Mouse (Mus musculus): ENCODE results near the gene Vmn1r38. TPM values are rescaled to one million over a fixed set of nuclear protein-coding genes. Genes with fewer than 3 reads are reported as not detected.
"Not testable (repeated sequence)": the region's sequence is repeated elsewhere in the genome, so short reads cannot be mapped to it uniquely, and the experiment has no call there.

The Vmn1r38 gene
- polyA plus RNA-seq (2012; rRNA removed) = not detected in 2 replicates

DNA sequence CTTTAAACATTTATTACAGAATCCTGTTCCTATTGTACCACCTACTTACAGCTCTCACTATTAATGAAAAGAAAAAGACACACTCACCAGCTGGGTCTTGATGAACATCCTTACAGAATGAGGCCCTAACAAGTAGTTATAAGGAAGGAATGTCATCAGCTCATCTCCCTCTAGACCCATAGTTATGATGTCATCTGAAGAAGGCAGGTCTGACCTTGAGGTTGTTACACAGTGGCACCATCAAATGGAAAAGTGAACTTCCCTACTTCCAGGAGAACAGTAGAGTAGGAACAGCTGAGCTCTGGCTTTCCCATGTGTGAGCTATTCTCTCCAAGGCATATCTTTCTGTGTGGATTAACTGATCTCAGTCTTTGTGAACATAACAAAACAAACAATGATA, at the start of gene Vmn1r38:
Vmn1r38 (minus strand) TSS at position 101 of the 400 bp plus-strand sequence.
- not testable (repeated sequence) for H3K36me3 ChIP-seq (ENCODE audit: control insufficient read depth, insufficient read depth, low read length); H3K4me1 ChIP-seq (ENCODE audit: control insufficient read depth, insufficient read depth, low read length); H3K27ac ChIP-seq (ENCODE audit: insufficient read depth, low read depth, low read length); H3K4me3 ChIP-seq (ENCODE audit: insufficient read depth, low read depth, low read length); H3K27me3 ChIP-seq (replicated peaks; ENCODE audit: control insufficient read depth, insufficient read depth, low read length); DNase-seq

GRCm38 (mm10) chr6:66810509-66810908, 28.1 kb upstream of the Vmn1r38 start, which contains the start of gene Vmn1r39:
Gene Vmn1r39 (minus strand): TSS chr6:66810609.
- 93% methylated on average over 2 of the region's 2 CpGs for WGBS
- DNase-seq = no peak
- TF ChIP-seq POLR2A (IDR thresholded peaks at IDR 0.05; ENCODE audit: low read depth, low read length) (no peak), CTCF (conservative IDR thresholded peaks at IDR 0.05; ENCODE audit: insufficient read depth, insufficient read length, low read depth, low read length) (no peak)
- Histone ChIP-seq H3K27ac (ENCODE audit: insufficient read depth, low read depth, low read length) (no peak within 1 kb of the TSS), H3K27me3 (replicated peaks; ENCODE audit: control insufficient read depth, insufficient read depth, low read length) (no peaks in the 10 kb centered on the region), H3K36me3 (ENCODE audit: control insufficient read depth, insufficient read depth, low read length) (no peaks in the 10 kb centered on the region), H3K4me1 (ENCODE audit: control insufficient read depth, insufficient read depth, low read length) (no peaks in the 10 kb centered on the region), H3K4me3 (ENCODE audit: insufficient read depth, low read depth, low read length) (no peak within 1 kb of the TSS)

- Histone ChIP-seq H3K27me3 (replicated peaks; ENCODE audit: control insufficient read depth, insufficient read depth, low read length) (no peaks in the 10 kb centered on the region), H3K36me3 (ENCODE audit: control insufficient read depth, insufficient read depth, low read length) (no peaks in the 10 kb centered on the region), H3K4me3 (ENCODE audit: insufficient read depth, low read depth, low read length) (no peak overlapping the region), H3K4me1 (ENCODE audit: control insufficient read depth, insufficient read depth, low read length) (no peaks in the 10 kb centered on the region), H3K27ac (ENCODE audit: insufficient read depth, low read depth, low read length) (no peak overlapping the region)
- 21% methylated on average over 1 of the region's 1 CpGs for WGBS
- DNase-seq = no peak
- TF ChIP-seq POLR2A (IDR thresholded peaks at IDR 0.05; ENCODE audit: low read depth, low read length) = no peak
- no peak for TF ChIP-seq CTCF (conservative IDR thresholded peaks at IDR 0.05; ENCODE audit: insufficient read depth, insufficient read length, low read depth, low read length)
These were observed 23.9 kb upstream of the Vmn1r38 start for GRCm38 (mm10) chr6:66806311-66806710.

DNA sequence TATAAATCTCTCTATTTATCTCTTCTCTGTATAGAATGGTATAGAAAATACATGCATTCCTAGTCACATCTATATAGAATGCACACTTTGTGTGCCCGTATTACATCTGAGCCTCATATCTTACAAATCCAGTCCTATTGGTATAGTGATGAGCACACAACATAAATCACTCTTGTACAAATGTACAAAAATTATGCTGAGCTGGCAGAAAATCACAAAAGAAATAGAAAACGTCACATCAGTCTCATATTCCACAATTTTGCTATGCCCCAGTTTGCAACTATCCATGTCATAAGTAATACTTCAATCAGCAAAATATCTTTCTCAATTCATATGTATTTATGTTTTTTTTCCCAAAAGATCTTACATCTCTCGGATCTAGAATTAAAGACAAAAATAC, 23.3 kb upstream of the Vmn1r38 start:
- DNase-seq = no peak
- Histone ChIP-seq H3K27me3 (replicated peaks; ENCODE audit: control insufficient read depth, insufficient read depth, low read length) (no peaks in the 10 kb centered on the region), H3K27ac (ENCODE audit: insufficient read depth, low read depth, low read length) (no peak overlapping the region), H3K4me1 (ENCODE audit: control insufficient read depth, insufficient read depth, low read length) (no peaks in the 10 kb centered on the region), H3K36me3 (ENCODE audit: control insufficient read depth, insufficient read depth, low read length) (no peaks in the 10 kb centered on the region), H3K4me3 (ENCODE audit: insufficient read depth, low read depth, low read length) (no peak overlapping the region)
- TF ChIP-seq CTCF (conservative IDR thresholded peaks at IDR 0.05; ENCODE audit: insufficient read depth, insufficient read length, low read depth, low read length) (no peak), POLR2A (IDR thresholded peaks at IDR 0.05; ENCODE audit: low read depth, low read length) (no peak)
- 83% methylated on average over 3 of the region's 3 CpGs for WGBS

DNA sequence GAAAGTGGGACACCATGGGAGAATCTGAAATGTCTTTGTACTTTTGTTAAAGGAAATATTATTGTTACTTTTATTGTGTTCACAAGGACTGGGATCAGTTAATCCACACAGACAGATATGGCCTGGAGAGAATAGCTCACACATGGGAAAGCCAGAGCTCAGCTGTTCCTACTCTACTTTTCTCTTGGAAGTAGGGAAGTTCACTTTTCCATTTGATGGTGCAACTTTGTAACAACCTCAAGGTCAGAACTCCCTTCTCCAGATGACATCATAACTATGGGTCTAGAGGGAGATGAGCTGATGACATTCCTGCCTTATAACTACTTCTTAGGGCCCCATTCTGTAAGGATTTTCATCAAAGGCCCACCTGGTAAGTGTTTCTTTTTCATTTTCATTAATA, 53.3 kb downstream of the Vmn1r38 start, which contains the start of gene Vmn1r37:
Vmn1r37 (plus strand) TSS at position 301 of the 400 bp plus-strand sequence.
- H3K4me1 ChIP-seq (ENCODE audit: control insufficient read depth, insufficient read depth, low read length) = not testable (repeated sequence)

More for the DNA sequence above, 53.3 kb downstream of the Vmn1r38 start, which contains the start of gene Vmn1r37:
- H3K27ac ChIP-seq (ENCODE audit: insufficient read depth, low read depth, low read length); H3K4me3 ChIP-seq (ENCODE audit: insufficient read depth, low read depth, low read length); H3K27me3 ChIP-seq (replicated peaks; ENCODE audit: control insufficient read depth, insufficient read depth, low read length); H3K36me3 ChIP-seq (ENCODE audit: control insufficient read depth, insufficient read depth, low read length); DNase-seq: not testable (repeated sequence)

Other genes starting within 250 kb of the Vmn1r38 start
- gene Mad2l1, start 247.2 kb downstream of the Vmn1r38 start, polyA plus RNA-seq (2012; rRNA removed) = 1.6 and 2.5 TPM in 2 replicates
- gene Vmn1r32, start 222.5 kb downstream of the Vmn1r38 start, polyA plus RNA-seq (2012; rRNA removed) = not detected in 2 replicates
- gene Vmn1r33, start 164.3 kb downstream of the Vmn1r38 start, polyA plus RNA-seq (2012; rRNA removed) = not detected in 2 replicates
- gene Vmn1r34, start 138.7 kb downstream of the Vmn1r38 start, polyA plus RNA-seq (2012; rRNA removed) = not detected in 2 replicates
- not detected in 2 replicates for gene Vmn1r35, start 96.7 kb downstream of the Vmn1r38 start, polyA plus RNA-seq (2012; rRNA removed)
- not detected in 2 replicates for gene Vmn1r36, start 63.5 kb downstream of the Vmn1r38 start, polyA plus RNA-seq (2012; rRNA removed)
- not detected in 2 replicates for gene Vmn1r37, start 53.2 kb downstream of the Vmn1r38 start, polyA plus RNA-seq (2012; rRNA removed)
- not detected in 2 replicates for gene Vmn1r39, start 28.0 kb upstream of the Vmn1r38 start, polyA plus RNA-seq (2012; rRNA removed)
- 90.6 and 102 TPM in 2 replicates for gene Gng12, start 113.8 kb upstream of the Vmn1r38 start, polyA plus RNA-seq (2012; rRNA removed)